In the genomic region with DNA sequence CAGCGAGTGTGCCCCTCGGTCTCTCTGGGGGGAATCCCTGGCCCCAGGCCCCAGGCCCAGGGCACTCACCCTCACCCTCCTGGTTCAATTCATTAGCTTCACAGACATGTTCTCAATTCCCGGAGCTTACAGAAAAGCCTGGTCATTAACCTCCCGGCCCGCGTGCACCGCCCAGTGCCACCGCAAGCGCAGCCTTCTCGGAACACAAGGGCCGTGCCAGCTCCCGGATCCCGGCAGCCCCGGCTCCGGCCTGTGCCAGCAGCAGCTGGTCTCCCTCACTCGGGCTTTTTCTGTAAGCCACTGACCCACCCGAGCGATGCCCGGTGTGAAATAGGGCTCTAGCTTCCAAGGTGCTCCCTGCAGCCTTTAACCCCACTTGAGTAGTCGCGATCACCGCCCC, we compare ENCODE assay signal across 8 mouse cellular contexts. TPM values are rescaled to one million over a fixed set of nuclear protein-coding genes. Genes with fewer than 3 reads are reported as not detected.
DNase-seq lines count a peak whose midpoint lies in the region; ATAC-seq and TF ChIP-seq lines count a peak whose summit lies in the region.

No protein-coding gene starts in this region.

- H3K4me1 ChIP-seq in lung, postnatal 0 days (ENCODE audit: insufficient read depth, low read depth, low read length) = peaks cover 4% of the 10 kb centered on the region; the same call in 1 of the 2 replicates
- H3K4me1 ChIP-seq in intestine, embryonic 15.5 days (replicated peaks) = peaks cover 28% of the 10 kb centered on the region; the same call in 1 of the 2 replicates
- peaks cover 20% of the 10 kb centered on the region for H3K4me1 ChIP-seq in neural tube, embryonic 13.5 days (replicated peaks)

- peak; percentile 81 for DNase-seq in adrenal gland, adult 2 months
- no peak for DNase-seq in adrenal gland, postnatal 4 days (ENCODE audit: low spot score in 2 of 2)
- DNase-seq in lung, postnatal 0 days (ENCODE audit: low spot score) = no peak
- no peak for DNase-seq in lung, adult 18-20 months
- no peak for DNase-seq in yolk sac, embryonic 10.5 days (ENCODE audit: low spot score)
- DNase-seq in left cerebral cortex, postnatal 36 days (ENCODE audit: low spot score in 2 of 2) = no peak

- H3K9me3 ChIP-seq in lung, postnatal 0 days (ENCODE audit: low read length) = no peaks in the 10 kb centered on the region
- H3K9me3 ChIP-seq in intestine, embryonic 15.5 days = no peaks in the 10 kb centered on the region
- no peaks in the 10 kb centered on the region for H3K9me3 ChIP-seq in neural tube, embryonic 13.5 days

- no peak overlapping the region for H3K27ac ChIP-seq in lung, postnatal 0 days (ENCODE audit: low read length)
- H3K27ac ChIP-seq in intestine, embryonic 15.5 days = no peak overlapping the region
- no peak overlapping the region for H3K27ac ChIP-seq in neural tube, embryonic 13.5 days (replicated peaks)

- 6% methylated on average over 21 of the region's 22 CpGs for WGBS in lung, postnatal 0 days
- WGBS in intestine, embryonic 15.5 days = 22% methylated on average over 22 of the region's 22 CpGs
- WGBS in neural tube, embryonic 13.5 days = 1% methylated on average over 22 of the region's 22 CpGs

- H3K36me3 ChIP-seq in lung, postnatal 0 days (ENCODE audit: insufficient read depth, low read length) = no peaks in the 10 kb centered on the region
- H3K36me3 ChIP-seq in intestine, embryonic 15.5 days = no peaks in the 10 kb centered on the region
- no peaks in the 10 kb centered on the region for H3K36me3 ChIP-seq in neural tube, embryonic 13.5 days

- no peaks in the 10 kb centered on the region for H3K27me3 ChIP-seq in lung, postnatal 0 days (replicated peaks; ENCODE audit: insufficient read depth, low read length)
- H3K27me3 ChIP-seq in intestine, embryonic 15.5 days (replicated peaks) = peaks cover 8% of the 10 kb centered on the region; the same call in 1 of the 2 replicates
- H3K27me3 ChIP-seq in neural tube, embryonic 13.5 days = peaks cover 77% of the 10 kb centered on the region

- no peak overlapping the region for H3K4me3 ChIP-seq in lung, postnatal 0 days (ENCODE audit: low read depth, low read length)
- H3K4me3 ChIP-seq in intestine, embryonic 15.5 days (replicated peaks) = no peak overlapping the region
- H3K4me3 ChIP-seq in neural tube, embryonic 13.5 days = peak overlapping the region; percentile 19

- peak overlapping the region; percentile 44 for H3K4me2 ChIP-seq in lung, postnatal 0 days (replicated peaks; ENCODE audit: low read depth, low read length)
- peak overlapping the region; percentile 33; the same call in 1 of the 2 replicates for H3K4me2 ChIP-seq in intestine, embryonic 15.5 days (replicated peaks)
- H3K4me2 ChIP-seq in neural tube, embryonic 13.5 days = peak overlapping the region; percentile 43

- intact Hi-C loops in left cerebral cortex, postnatal 36 days (cut with DNase I) = no loop called here

- TF ChIP-seq EP300 in lung, postnatal 0 days (IDR thresholded peaks at IDR 0.05) = no peak

- peak; percentile 17; the same call in 1 of the 2 replicates for TF ChIP-seq CTCF in lung, postnatal 0 days (IDR thresholded peaks at IDR 0.05)

- peak; percentile 50 for ATAC-seq in lung, postnatal 0 days
- no peak for ATAC-seq in intestine, embryonic 15.5 days
- no peak for ATAC-seq in neural tube, embryonic 13.5 days (ENCODE audit: low read depth)

- H3K9ac ChIP-seq in lung, postnatal 0 days (replicated peaks; ENCODE audit: low read depth) = no peak overlapping the region
- no peak overlapping the region for H3K9ac ChIP-seq in intestine, embryonic 15.5 days
- peak overlapping the region; percentile 36; the same call in 1 of the 2 replicates for H3K9ac ChIP-seq in neural tube, embryonic 13.5 days

RNA-seq across cellular contexts. Expression of a gene that starts 43.8 kb away (rescaled TPM):
- total RNA-seq in adrenal gland, adult 2 months (2021) = 100 to 1,000 TPM; 285 to 315 TPM
- 854 and 965 TPM in 2 replicates for polyA plus RNA-seq in adrenal gland, adult 2 months (2012; rRNA removed)
- 100 to 1,000 TPM; 179 to 231 TPM for total RNA-seq in adrenal gland, postnatal 4 days (2021)
- polyA plus RNA-seq in lung, postnatal 0 days (2015; fragmentation: Nextera tagmentation; extraction: Ambion mirVana) = 44.7 and 54.8 TPM in 2 replicates
- 38.6 and 44.9 TPM in 2 replicates for polyA plus RNA-seq in intestine, embryonic 15.5 days (2015; fragmentation: Nextera tagmentation; extraction: Ambion mirVana)
- 10.5 and 11.7 TPM in 2 replicates for polyA plus RNA-seq in neural tube, embryonic 13.5 days (2015; fragmentation: Nextera tagmentation; extraction: Ambion mirVana)
- 1 to 10 TPM; 4.3 to 4.9 TPM for total RNA-seq in left cerebral cortex, postnatal 36 days (2021)

Comparison
In these comparisons a context has a peak if more than half of its experiments do, and no peak if none do; other contexts are left out.
1. RNA of a gene that starts 43.8 kb away (polyA plus RNA-seq): 854 to 965 TPM in adrenal gland, adult 2 months; 38.6 to 44.9 TPM in intestine, embryonic 15.5 days, 44.7 to 54.8 TPM in lung, postnatal 0 days and 10.5 to 11.7 TPM in neural tube, embryonic 13.5 days; every median in the first group is over 10 times any median in the second.
2. Peak in every context shown above with its lines, with median percentiles within 50 percentile points of each other: H3K4me2 ChIP-seq.